Mouse (Mus musculus): Measurements from ENCODE around the gene Ibtk. TPM values are rescaled to one million over a fixed set of nuclear protein-coding genes. Genes with fewer than 3 reads are reported as not detected.

Ibtk gene
- total and polyA plus RNA-seq, 2 experiments, result 5.2 to 32.5 TPM

DNA sequence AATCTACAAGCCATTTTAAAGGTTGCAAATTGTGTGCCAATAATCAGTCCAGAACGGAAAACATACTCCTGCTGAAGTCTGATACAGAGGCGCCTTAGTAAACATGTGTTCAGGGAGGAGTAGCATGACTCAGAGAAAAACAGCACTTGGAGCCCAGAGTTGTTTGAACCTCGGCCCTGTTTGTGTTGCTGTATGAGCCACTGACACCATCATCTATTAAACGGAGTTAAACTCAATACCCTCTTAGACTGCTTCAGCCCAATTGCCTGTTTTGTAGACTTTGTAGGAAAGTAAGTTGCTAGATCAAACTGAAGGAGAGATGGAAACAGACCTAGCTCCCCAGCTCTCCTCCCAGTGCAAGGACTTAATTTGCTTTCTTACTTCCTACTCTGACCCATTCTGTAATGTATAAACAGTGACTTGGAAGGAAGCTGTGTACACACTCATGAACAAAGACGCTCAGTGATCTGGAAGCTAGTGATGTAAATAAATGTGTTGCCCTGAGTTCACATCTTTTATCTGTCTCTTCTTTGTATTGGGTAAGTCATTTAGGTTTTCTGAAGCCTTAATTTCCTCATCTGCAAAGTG lies 882 bp upstream of the Ibtk start:
- TF ChIP-seq CTCF (IDR thresholded peaks at IDR 0.05; ENCODE audit: low read depth, low read length) (no peak), POLR2A (IDR thresholded peaks at IDR 0.05; ENCODE audit: extremely low read depth, insufficient read depth, low read length) (no peak)
- 4% methylated on average over 5 of the region's 5 CpGs for WGBS
- Histone ChIP-seq H3K36me3 (ENCODE audit: control insufficient read depth, insufficient read depth, low read length) (no peaks in the 10 kb centered on the region), H3K27ac (replicated peaks; ENCODE audit: insufficient read depth, low read depth, low read length) (peak overlapping the region; percentile 79), H3K4me3 (ENCODE audit: insufficient read depth, low read depth, low read length) (peak overlapping the region; percentile 62), H3K27me3 (ENCODE audit: control insufficient read depth, insufficient read depth, low read length) (no peaks in the 10 kb centered on the region), H3K9ac (ENCODE audit: low read depth, low read length) (peak overlapping the region; percentile 69), H3K79me2 (ENCODE audit: control insufficient read depth, insufficient read depth, low read length) (peaks cover 5% of the 10 kb centered on the region; the same call in 1 of the 2 replicates), H3K4me1 (ENCODE audit: control insufficient read depth, insufficient read depth, low read length) (peaks cover 10% of the 10 kb centered on the region)
- DNase-seq (ENCODE audit: extremely low read depth, low read depth, low spot score), result peak; percentile 79

DNA sequence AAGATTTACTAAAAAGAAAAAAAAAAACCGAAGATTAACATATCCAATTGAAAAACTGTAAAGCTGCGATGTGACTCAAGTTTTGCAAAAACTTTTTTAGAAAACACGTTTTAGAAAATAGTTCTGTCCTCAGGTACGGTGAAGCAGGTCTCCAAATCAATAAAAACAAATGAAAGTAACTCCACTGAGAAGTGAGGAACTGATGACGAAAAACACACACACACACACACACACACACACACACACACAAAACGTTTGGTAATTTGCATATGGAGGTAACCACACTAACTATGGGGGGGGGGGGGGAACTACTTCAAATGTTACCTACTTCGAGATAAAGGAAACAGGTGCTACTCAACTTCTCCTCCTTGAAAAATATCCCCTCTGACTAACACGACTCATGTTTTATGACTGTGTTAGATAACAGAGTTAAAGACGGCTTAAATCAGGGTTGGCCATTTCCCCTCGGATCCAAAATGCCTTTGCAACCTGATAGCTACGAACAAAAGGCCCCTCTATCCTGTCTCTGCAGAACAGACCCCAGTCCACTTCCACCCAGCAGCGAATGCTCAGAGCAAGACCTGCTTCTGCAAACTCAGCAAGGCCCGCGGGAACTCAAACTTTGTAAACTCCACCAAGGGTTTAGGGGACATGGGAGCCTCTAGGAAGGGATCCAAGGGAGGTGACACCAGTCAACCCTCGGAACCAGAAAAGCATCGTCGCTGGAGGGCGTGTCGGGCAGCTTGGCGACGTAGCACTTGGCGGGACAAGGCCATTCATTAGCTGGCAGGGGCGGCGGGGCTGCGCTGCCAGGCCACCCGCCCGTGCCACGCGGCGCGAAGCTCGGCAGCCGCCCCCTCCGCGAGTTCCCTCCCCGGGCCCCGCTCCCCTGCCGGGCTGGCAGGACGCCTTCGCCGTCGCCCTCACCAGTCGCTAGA lies 661 bp downstream of the Ibtk start:
- WGBS, result under 1% methylated on average over 43 of the region's 43 CpGs
- TF ChIP-seq POLR2A (IDR thresholded peaks at IDR 0.05; ENCODE audit: extremely low read depth, insufficient read depth, low read length) (no peak), CTCF (IDR thresholded peaks at IDR 0.05; ENCODE audit: low read depth, low read length) (0 out of 2 replicates have a peak, but pooled peaks have one; percentile 6)
- peak overlapping the region; percentile 90 for H3K27ac ChIP-seq (replicated peaks; ENCODE audit: insufficient read depth, low read depth, low read length)
- H3K79me2 ChIP-seq (ENCODE audit: control insufficient read depth, insufficient read depth, low read length), result peaks cover 6% of the 10 kb centered on the region; the same call in 1 of the 2 replicates
- peaks cover 10% of the 10 kb centered on the region for H3K4me1 ChIP-seq (ENCODE audit: control insufficient read depth, insufficient read depth, low read length)
- peak overlapping the region; percentile 89 for H3K9ac ChIP-seq (ENCODE audit: low read depth, low read length)
- no peaks in the 10 kb centered on the region for H3K27me3 ChIP-seq (ENCODE audit: control insufficient read depth, insufficient read depth, low read length)
- DNase-seq (ENCODE audit: extremely low read depth, low read depth, low spot score), result peak; percentile 85
- peaks cover 3% of the 10 kb centered on the region; the same call in 1 of the 2 replicates for H3K36me3 ChIP-seq (ENCODE audit: control insufficient read depth, insufficient read depth, low read length)
- H3K4me3 ChIP-seq (ENCODE audit: insufficient read depth, low read depth, low read length), result peak overlapping the region; percentile 62

DNA sequence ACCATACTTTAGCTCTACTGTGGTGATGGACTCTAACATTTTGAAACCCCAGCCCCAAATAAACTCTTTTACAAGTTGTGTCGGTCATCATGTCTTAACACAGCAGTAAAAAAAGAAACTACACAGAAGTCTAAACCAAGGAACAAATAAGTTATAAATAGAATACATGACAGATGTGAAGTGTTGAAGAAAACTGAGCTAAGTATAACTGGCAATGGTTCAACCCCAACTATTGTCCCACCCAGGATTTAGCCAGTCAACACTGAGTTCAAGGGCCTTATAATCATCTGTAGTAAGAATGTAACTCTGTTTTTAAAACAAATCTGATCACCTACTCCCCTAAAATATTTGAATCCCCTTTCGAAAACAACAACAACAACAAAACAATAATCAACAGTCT lies 3.6 kb downstream of the Ibtk start:
- Histone ChIP-seq H3K79me2 (ENCODE audit: control insufficient read depth, insufficient read depth, low read length) (peaks cover 13% of the 10 kb centered on the region; the same call in 1 of the 2 replicates), H3K4me1 (ENCODE audit: control insufficient read depth, insufficient read depth, low read length) (peaks cover 10% of the 10 kb centered on the region), H3K27ac (replicated peaks; ENCODE audit: insufficient read depth, low read depth, low read length) (no peak overlapping the region), H3K9ac (ENCODE audit: low read depth, low read length) (no peak overlapping the region), H3K4me3 (ENCODE audit: insufficient read depth, low read depth, low read length) (no peak overlapping the region), H3K27me3 (ENCODE audit: control insufficient read depth, insufficient read depth, low read length) (no peaks in the 10 kb centered on the region), H3K36me3 (ENCODE audit: control insufficient read depth, insufficient read depth, low read length) (peaks cover 16% of the 10 kb centered on the region)
- 86% methylated on average over 2 of the region's 2 CpGs for WGBS
- TF ChIP-seq CTCF (IDR thresholded peaks at IDR 0.05; ENCODE audit: low read depth, low read length), result no peak
- TF ChIP-seq POLR2A (IDR thresholded peaks at IDR 0.05; ENCODE audit: extremely low read depth, insufficient read depth, low read length), result no peak
- DNase-seq (ENCODE audit: extremely low read depth, low read depth, low spot score), result no peak

DNA sequence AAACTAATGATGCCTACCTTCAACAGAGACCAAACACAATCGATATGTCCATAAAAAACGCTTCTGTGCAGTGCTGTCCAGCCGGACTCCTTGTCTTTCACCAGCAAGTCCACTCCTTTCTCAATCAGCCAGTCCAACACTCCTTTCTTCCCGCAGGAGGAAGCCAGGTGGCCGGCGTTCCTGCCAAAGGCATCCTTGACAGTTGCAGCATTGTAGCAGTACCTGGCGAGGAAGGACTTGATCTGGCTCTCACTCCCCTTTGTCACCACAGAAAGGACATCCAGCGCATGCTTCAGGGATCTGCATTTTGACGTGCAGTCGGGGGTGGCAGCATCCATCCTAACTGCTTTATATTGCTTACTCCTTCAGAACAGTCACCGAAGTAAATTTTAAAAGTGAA lies 5.8 kb downstream of the Ibtk start:
- TF ChIP-seq CTCF (IDR thresholded peaks at IDR 0.05; ENCODE audit: low read depth, low read length) (no peak), POLR2A (IDR thresholded peaks at IDR 0.05; ENCODE audit: extremely low read depth, insufficient read depth, low read length) (no peak)
- Histone ChIP-seq H3K79me2 (ENCODE audit: control insufficient read depth, insufficient read depth, low read length) (peaks cover 13% of the 10 kb centered on the region; the same call in 1 of the 2 replicates), H3K36me3 (ENCODE audit: control insufficient read depth, insufficient read depth, low read length) (peaks cover 27% of the 10 kb centered on the region), H3K27ac (replicated peaks; ENCODE audit: insufficient read depth, low read depth, low read length) (no peak overlapping the region), H3K27me3 (ENCODE audit: control insufficient read depth, insufficient read depth, low read length) (no peaks in the 10 kb centered on the region), H3K9ac (ENCODE audit: low read depth, low read length) (no peak overlapping the region), H3K4me3 (ENCODE audit: insufficient read depth, low read depth, low read length) (no peak overlapping the region), H3K4me1 (ENCODE audit: control insufficient read depth, insufficient read depth, low read length) (peaks cover 8% of the 10 kb centered on the region)
- DNase-seq (ENCODE audit: extremely low read depth, low read depth, low spot score), result no peak
- 86% methylated on average over 11 of the region's 11 CpGs for WGBS

DNA sequence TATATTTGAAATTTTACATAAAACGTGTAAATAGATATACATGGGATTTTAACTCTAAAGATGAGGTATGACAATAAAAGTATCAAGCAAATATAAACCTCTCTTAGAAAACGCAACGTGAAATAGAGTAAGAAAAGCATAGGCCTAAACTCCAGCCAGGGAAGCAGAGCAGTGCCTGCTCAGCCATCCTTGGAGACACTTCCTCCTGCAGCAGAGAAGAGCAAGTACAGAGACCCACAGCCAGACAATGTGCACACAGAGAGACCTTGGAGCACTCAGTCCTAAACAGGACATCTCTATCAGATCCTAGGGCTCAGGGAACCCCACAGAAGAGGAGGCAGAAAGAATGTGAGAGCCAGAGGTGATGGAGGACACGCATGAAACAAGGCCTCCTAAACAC lies 7.0 kb downstream of the Ibtk start:
- peaks cover 8% of the 10 kb centered on the region; the same call in 1 of the 2 replicates for H3K79me2 ChIP-seq (ENCODE audit: control insufficient read depth, insufficient read depth, low read length)
- peaks cover 4% of the 10 kb centered on the region for H3K4me1 ChIP-seq (ENCODE audit: control insufficient read depth, insufficient read depth, low read length)
- 91% methylated on average over 4 of the region's 4 CpGs for WGBS
- H3K9ac ChIP-seq (ENCODE audit: low read depth, low read length), result no peak overlapping the region
- TF ChIP-seq CTCF (IDR thresholded peaks at IDR 0.05; ENCODE audit: low read depth, low read length), result no peak
- TF ChIP-seq POLR2A (IDR thresholded peaks at IDR 0.05; ENCODE audit: extremely low read depth, insufficient read depth, low read length), result no peak
- H3K4me3 ChIP-seq (ENCODE audit: insufficient read depth, low read depth, low read length), result no peak overlapping the region
- no peak overlapping the region for H3K27ac ChIP-seq (replicated peaks; ENCODE audit: insufficient read depth, low read depth, low read length)
- no peak for DNase-seq (ENCODE audit: extremely low read depth, low read depth, low spot score)
- H3K27me3 ChIP-seq (ENCODE audit: control insufficient read depth, insufficient read depth, low read length), result no peaks in the 10 kb centered on the region
- H3K36me3 ChIP-seq (ENCODE audit: control insufficient read depth, insufficient read depth, low read length), result peaks cover 30% of the 10 kb centered on the region

Measured in liver, adult 2 months (tissue).